Mouse (Mus musculus): ENCODE results near the gene Gm13101. TPM values are rescaled to one million over a fixed set of nuclear protein-coding genes. Genes with fewer than 3 reads are reported as not detected.

Gm13101 gene
- polyA plus RNA-seq, 1 experiment from 2014 or later, result not detected

Other genes with a start within 250 kb of the Gm13101 start
- gene Gm13078, start 247.5 kb downstream of the Gm13101 start, polyA plus RNA-seq (2015; fragmentation: Nextera tagmentation; extraction: Ambion mirVana), result not detected in 2 replicates
- gene Gm13023, start 177.6 kb downstream of the Gm13101 start, polyA plus RNA-seq (2015; fragmentation: Nextera tagmentation; extraction: Ambion mirVana), result not detected in 2 replicates
- not detected in 2 replicates for gene Gm13084, start 150.9 kb downstream of the Gm13101 start, polyA plus RNA-seq (2015; fragmentation: Nextera tagmentation; extraction: Ambion mirVana)
- gene Gm13103, start 120.5 kb downstream of the Gm13101 start, polyA plus RNA-seq (2015; fragmentation: Nextera tagmentation; extraction: Ambion mirVana), result not detected in 2 replicates
- not detected in 2 replicates for gene Pramef6, start 66.6 kb downstream of the Gm13101 start, polyA plus RNA-seq (2015; fragmentation: Nextera tagmentation; extraction: Ambion mirVana)
- gene Pramef25, start 15.9 kb downstream of the Gm13101 start, polyA plus RNA-seq (2015; fragmentation: Nextera tagmentation; extraction: Ambion mirVana), result not detected in 2 replicates
- gene Pramef17, start 27.4 kb upstream of the Gm13101 start, polyA plus RNA-seq (2015; fragmentation: Nextera tagmentation; extraction: Ambion mirVana), result not detected in 2 replicates
- not detected in 2 replicates for gene Pramel4, start 92.2 kb upstream of the Gm13101 start, polyA plus RNA-seq (2015; fragmentation: Nextera tagmentation; extraction: Ambion mirVana)
- not detected in 2 replicates for gene Gm13102, start 139.5 kb upstream of the Gm13101 start, polyA plus RNA-seq (2015; fragmentation: Nextera tagmentation; extraction: Ambion mirVana)
- gene Oog3, start 195.7 kb upstream of the Gm13101 start, polyA plus RNA-seq (2015; fragmentation: Nextera tagmentation; extraction: Ambion mirVana), result not detected in 2 replicates
- not detected in 2 replicates for gene Oog2, start 223.8 kb upstream of the Gm13101 start, polyA plus RNA-seq (2015; fragmentation: Nextera tagmentation; extraction: Ambion mirVana)
- gene C87977, start 246.4 kb upstream of the Gm13101 start, polyA plus RNA-seq (2015; fragmentation: Nextera tagmentation; extraction: Ambion mirVana), result not detected in 2 replicates